Mouse (Mus musculus): ENCODE measurements around the gene Ammecr1. TPM values are rescaled to one million over a fixed set of nuclear protein-coding genes. Genes with fewer than 3 reads are reported as not detected.
A peak's percentile ranks its signal among the peaks of the same experiment; 100 is the strongest.

Ammecr1 gene
- polyA plus RNA-seq, 1 experiment from 2014 or later, result 20.8 TPM

DNA sequence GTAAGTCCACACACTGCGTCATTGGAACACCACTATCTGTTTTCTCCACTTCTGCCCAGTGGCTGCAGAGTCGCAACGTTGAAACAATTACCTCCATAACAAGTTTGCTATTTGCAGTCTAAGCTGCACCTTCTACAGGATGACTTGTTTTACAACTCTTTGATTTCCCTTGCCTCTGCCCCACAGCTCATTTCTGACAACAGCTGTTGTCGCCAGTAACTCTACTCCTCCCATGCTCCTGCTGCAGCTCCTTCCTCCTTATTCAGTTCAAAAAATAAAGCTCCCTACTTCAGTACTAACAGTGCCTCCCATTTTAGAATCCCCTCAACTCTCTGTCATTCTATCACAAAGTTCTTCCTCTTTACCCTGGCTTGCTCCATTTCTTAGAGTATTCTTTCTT is 12.7 kb upstream of the Ammecr1 start:
- 53% methylated on average over 4 of the region's 4 CpGs for WGBS

DNA sequence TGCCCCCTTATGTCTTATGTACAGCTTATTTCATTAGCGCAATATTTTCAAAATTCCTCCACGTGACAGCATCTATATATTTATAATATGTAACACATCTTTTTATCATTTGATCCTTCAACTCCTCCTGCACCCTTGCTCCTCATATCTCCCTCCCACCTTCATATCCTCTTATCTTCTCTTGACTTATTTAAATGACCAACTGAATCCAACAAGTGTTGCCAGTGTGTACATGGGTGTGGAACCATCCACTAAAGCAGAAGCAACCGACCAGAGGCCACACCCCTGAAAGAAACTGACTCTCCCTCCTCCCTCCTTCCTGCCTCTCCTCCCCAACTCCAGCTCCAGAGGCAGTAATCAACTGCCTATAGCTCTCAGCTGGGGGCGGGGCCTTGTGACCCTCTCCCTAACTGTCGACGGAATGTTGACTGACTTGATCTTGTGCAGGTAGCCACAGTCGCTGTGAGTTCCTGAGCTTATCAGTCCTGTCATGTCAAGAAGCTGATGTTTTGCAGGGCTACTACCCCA is 6.0 kb upstream of the Ammecr1 start:
- Histone ChIP-seq H3K9me3 (replicated peaks) (no peaks in the 10 kb centered on the region), H3K9ac (no peak overlapping the region), H3K27ac (peak overlapping the region; percentile 60), H3K4me3 (no peak overlapping the region), H3K27me3 (no peaks in the 10 kb centered on the region), H3K36me3 (no peaks in the 10 kb centered on the region), H3K4me2 (no peak overlapping the region), H3K4me1 (replicated peaks) (no peaks in the 10 kb centered on the region)
- 34% methylated on average over 7 of the region's 7 CpGs for WGBS
- ATAC-seq (replicated peaks; ENCODE audit: insufficient number of reproducible peaks, insufficient read depth, low FRiP score, low read depth), result peak; percentile 78

More for the DNA sequence above, 12.7 kb upstream of the Ammecr1 start:
- Histone ChIP-seq H3K9me3 (replicated peaks) (no peaks in the 10 kb centered on the region), H3K27ac (no peak overlapping the region), H3K4me3 (no peak overlapping the region), H3K4me1 (replicated peaks) (no peaks in the 10 kb centered on the region), H3K36me3 (no peaks in the 10 kb centered on the region), H3K9ac (no peak overlapping the region), H3K27me3 (no peaks in the 10 kb centered on the region), H3K4me2 (no peak overlapping the region)
- ATAC-seq (replicated peaks; ENCODE audit: insufficient number of reproducible peaks, insufficient read depth, low FRiP score, low read depth), result no peak

DNA sequence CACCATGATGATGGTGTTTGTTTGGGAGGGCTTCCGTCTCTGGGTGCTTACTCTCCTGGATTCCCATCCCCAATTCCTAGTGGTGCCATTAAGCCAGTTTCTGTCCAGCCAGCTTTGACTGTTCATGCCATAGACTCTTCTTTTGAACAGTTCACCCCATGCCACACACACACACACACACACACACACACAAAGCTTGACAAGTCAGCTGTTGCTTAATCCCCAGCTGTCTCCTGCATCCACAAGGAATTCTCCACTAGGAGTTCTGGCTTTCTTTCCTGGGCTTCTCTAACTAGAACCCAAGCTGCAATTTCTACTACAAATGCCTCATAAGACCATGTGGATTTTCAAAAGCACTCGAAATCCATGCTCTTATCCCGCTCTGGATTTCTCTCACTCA is 5.2 kb upstream of the Ammecr1 start:
- no peak overlapping the region for H3K9ac ChIP-seq
- H3K36me3 ChIP-seq, result no peaks in the 10 kb centered on the region
- 79% methylated on average over 3 of the region's 3 CpGs for WGBS
- H3K4me3 ChIP-seq, result no peak overlapping the region
- H3K27me3 ChIP-seq, result no peaks in the 10 kb centered on the region; the same call in 1 of the 2 replicates
- no peaks in the 10 kb centered on the region for H3K9me3 ChIP-seq (replicated peaks)
- ATAC-seq (replicated peaks; ENCODE audit: insufficient number of reproducible peaks, insufficient read depth, low FRiP score, low read depth), result no peak
- no peak overlapping the region for H3K4me2 ChIP-seq
- H3K4me1 ChIP-seq (replicated peaks), result no peaks in the 10 kb centered on the region
- no peak overlapping the region for H3K27ac ChIP-seq

DNA sequence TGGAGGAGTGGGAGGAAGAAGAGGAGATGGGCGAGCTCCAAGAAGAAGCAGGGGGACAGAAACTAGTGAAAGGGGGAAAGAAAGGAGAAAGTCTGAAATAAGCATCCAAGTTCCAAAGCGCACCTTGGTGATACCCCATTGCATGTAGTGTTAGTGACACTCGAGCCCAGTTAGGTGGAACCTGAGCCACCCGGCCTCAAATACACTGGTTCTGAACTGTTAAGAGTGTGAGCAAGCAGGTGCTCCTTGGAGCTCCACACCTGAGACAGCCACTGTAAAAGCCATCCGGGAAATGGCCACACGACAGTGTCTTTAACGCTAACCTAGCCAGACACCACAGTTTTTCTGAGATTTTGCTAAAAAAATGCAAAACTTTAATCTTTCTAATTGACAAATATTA is 539 bp upstream of the Ammecr1 start:
- ATAC-seq (replicated peaks; ENCODE audit: insufficient number of reproducible peaks, insufficient read depth, low FRiP score, low read depth), result no peak

DNA sequence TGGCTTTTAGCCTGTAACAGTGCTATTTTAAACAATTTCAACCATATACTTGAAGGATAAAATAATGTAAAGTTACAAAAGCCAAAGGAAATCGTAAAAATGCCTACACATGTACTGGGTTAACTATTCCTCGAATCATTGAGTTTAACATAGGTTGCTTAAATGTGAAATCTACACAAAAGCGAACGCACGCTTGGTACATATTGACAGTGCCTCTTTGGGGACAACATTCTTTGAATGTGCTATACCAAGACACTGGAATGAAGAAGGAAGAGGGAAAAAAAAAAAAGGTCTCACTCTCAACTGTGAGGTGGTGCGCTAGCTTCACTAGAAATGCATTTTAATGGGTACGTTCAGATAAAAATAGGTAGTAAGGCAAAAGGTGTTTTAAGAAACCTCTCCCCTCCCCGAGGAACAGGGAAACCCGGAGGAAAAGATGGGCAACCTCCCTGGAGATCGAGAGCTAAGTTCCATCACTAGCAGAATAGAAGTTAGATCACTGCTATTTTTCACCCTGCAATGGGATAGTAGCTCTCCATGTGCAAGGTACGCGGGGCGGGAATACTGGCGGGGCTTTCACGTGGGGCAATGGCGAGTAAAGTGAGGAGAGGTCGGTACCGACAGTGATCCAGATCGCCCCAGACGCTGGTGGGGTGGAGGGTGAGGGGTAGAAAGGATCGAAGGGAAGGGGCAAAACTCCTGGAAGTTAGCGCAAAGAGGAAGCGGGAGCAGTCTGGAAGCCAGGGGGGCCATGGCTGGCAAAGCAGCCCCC is 1.1 kb downstream of the Ammecr1 start:
- 0 out of 2 replicates have a peak, but pooled peaks have one; percentile 13 for ATAC-seq (replicated peaks; ENCODE audit: insufficient number of reproducible peaks, insufficient read depth, low FRiP score, low read depth)
- Histone ChIP-seq H3K27me3 (no peaks in the 10 kb centered on the region; the same call in 1 of the 2 replicates), H3K4me3 (peak overlapping the region; percentile 73), H3K9me3 (replicated peaks) (no peaks in the 10 kb centered on the region), H3K4me1 (replicated peaks) (no peaks in the 10 kb centered on the region), H3K4me2 (peak overlapping the region; percentile 50), H3K27ac (peak overlapping the region; percentile 94), H3K36me3 (no peaks in the 10 kb centered on the region), H3K9ac (peak overlapping the region; percentile 81)
- WGBS, result 13% methylated on average over 23 of the region's 23 CpGs

More for the DNA sequence above, 539 bp upstream of the Ammecr1 start:
- no peaks in the 10 kb centered on the region; the same call in 1 of the 2 replicates for H3K27me3 ChIP-seq
- no peaks in the 10 kb centered on the region for H3K4me1 ChIP-seq (replicated peaks)
- 32% methylated on average over 7 of the region's 7 CpGs for WGBS
- peak overlapping the region; percentile 40; the same call in 1 of the 2 replicates for H3K9ac ChIP-seq
- H3K27ac ChIP-seq, result peak overlapping the region; percentile 45
- no peaks in the 10 kb centered on the region for H3K9me3 ChIP-seq (replicated peaks)
- peak overlapping the region; percentile 57 for H3K4me2 ChIP-seq
- H3K4me3 ChIP-seq, result peak overlapping the region; percentile 73
- no peaks in the 10 kb centered on the region for H3K36me3 ChIP-seq

DNA sequence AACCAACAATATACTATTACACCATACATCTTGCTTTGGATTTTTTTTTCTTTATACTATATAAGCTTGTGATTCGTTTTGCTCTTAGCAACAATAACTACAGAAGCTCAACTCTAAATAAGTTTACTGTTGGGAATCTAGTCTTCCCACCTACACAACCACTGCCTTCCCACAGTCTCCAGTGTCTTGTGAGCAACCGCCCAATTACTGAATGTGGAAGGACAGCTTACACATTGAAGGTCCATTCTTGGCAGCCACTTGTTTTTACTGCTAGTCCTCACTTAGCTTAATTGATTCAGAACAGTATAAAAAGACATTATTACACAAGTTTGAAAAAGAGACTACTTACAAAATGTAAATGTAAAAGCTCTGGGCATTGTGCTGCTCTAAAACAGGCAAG is 6.1 kb downstream of the Ammecr1 start:
- ATAC-seq (replicated peaks; ENCODE audit: insufficient number of reproducible peaks, insufficient read depth, low FRiP score, low read depth), result no peak
- 76% methylated on average over 2 of the region's 2 CpGs for whole genome bisulfite sequencing
- H3K4me1 ChIP-seq (replicated peaks), result no peaks in the 10 kb centered on the region

DNA sequence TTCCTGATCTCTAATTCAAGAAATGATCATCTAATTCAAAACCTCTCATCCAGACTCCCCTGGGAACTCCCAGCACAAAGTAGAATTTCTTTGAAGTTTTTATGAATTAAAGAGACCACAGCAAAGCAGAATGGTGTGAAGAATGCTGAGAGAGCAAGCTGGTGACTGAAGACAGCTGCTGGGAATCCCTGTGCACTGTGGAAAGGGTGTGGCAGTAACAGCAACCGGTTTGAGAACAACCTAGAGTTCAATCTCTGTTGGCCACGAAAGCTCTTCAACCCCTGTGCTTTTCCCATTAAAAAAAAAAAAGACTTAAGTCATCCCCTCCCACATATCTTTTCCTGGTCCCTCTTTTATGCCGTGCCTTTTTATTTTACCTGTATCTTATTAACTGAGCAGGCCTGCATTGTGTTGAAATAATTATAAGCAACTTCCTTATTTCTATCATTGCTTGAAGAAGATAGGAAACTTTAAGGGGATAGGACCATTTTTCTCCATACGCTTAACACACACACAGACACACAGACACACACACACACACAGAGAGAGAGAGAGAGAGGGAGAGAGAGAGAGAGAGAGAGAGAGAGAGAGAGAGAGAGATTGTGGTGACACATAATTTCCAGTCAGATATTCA is 6.7 kb downstream of the Ammecr1 start:
- no peak overlapping the region for H3K4me3 ChIP-seq
- H3K27me3 ChIP-seq, result no peaks in the 10 kb centered on the region
- H3K9me3 ChIP-seq (replicated peaks), result no peaks in the 10 kb centered on the region
- ATAC-seq (replicated peaks; ENCODE audit: insufficient number of reproducible peaks, insufficient read depth, low FRiP score, low read depth), result no peak
- WGBS, result 65% methylated on average over 4 of the region's 4 CpGs
- H3K4me2 ChIP-seq, result no peak overlapping the region
- no peaks in the 10 kb centered on the region for H3K4me1 ChIP-seq (replicated peaks)
- H3K9ac ChIP-seq, result no peak overlapping the region
- H3K27ac ChIP-seq, result no peak overlapping the region
- no peaks in the 10 kb centered on the region for H3K36me3 ChIP-seq

More for the DNA sequence above, 6.1 kb downstream of the Ammecr1 start:
- Histone ChIP-seq H3K36me3 (no peaks in the 10 kb centered on the region), H3K9me3 (replicated peaks) (no peaks in the 10 kb centered on the region), H3K4me2 (no peak overlapping the region), H3K9ac (no peak overlapping the region), H3K4me3 (no peak overlapping the region), H3K27me3 (no peaks in the 10 kb centered on the region), H3K27ac (no peak overlapping the region)

DNA sequence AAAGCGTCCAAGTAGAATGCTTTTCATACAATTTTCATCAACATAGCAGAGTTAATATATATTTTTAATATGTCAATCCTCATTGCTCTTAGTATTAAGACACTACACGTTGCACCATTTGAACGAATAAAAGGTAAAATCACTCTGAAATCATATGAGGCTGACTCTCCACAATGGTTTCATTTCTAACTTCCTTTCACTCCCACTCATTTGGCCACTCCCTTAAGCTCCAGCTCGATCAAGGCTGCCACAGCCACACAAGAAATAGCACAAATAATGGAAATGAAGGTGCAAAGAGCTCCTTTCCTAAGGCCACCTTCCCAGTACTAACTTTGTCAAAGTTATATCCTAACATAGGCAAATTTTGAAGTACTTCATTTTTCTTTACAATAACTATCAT is 38.1 kb downstream of the Ammecr1 start:
- Histone ChIP-seq H3K27ac (no peak overlapping the region), H3K27me3 (no peaks in the 10 kb centered on the region), H3K9me3 (replicated peaks) (no peaks in the 10 kb centered on the region), H3K4me3 (no peak overlapping the region), H3K9ac (no peak overlapping the region), H3K4me2 (no peak overlapping the region), H3K4me1 (replicated peaks) (no peaks in the 10 kb centered on the region), H3K36me3 (no peaks in the 10 kb centered on the region)
- WGBS, result 73% methylated on average over 4 of the region's 4 CpGs
- ATAC-seq (replicated peaks; ENCODE audit: insufficient number of reproducible peaks, insufficient read depth, low FRiP score, low read depth), result no peak

DNA sequence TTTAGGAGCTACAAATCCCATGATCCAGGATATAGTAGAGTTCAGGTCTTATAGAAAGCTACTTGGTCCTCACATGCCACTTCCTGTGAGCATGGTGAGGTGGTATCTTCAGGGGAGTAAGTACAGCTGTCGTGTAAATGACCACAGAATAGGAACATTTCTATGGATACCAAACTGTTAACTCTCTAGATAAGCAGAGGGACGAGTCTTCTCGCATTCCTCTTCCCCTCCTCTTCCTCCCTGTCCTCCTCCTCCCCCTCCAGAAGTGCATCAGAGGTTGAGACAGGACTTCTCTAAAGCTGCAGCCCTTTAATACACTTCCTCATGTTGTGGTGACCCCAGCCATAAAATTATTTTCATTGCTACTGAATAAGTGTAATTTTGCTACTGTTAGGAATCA is 49.1 kb downstream of the Ammecr1 start:
- no peak overlapping the region for H3K27ac ChIP-seq
- no peaks in the 10 kb centered on the region for H3K36me3 ChIP-seq
- no peak overlapping the region for H3K9ac ChIP-seq
- H3K4me2 ChIP-seq, result no peak overlapping the region
- no peak overlapping the region for H3K4me3 ChIP-seq
- no peak for ATAC-seq (replicated peaks; ENCODE audit: insufficient number of reproducible peaks, insufficient read depth, low FRiP score, low read depth)
- H3K4me1 ChIP-seq (replicated peaks), result peaks cover 3% of the 10 kb centered on the region; the same call in 1 of the 2 replicates
- WGBS, result 22% methylated on average over 3 of the region's 3 CpGs
- no peaks in the 10 kb centered on the region for H3K9me3 ChIP-seq (replicated peaks)
- H3K27me3 ChIP-seq, result no peaks in the 10 kb centered on the region

DNA sequence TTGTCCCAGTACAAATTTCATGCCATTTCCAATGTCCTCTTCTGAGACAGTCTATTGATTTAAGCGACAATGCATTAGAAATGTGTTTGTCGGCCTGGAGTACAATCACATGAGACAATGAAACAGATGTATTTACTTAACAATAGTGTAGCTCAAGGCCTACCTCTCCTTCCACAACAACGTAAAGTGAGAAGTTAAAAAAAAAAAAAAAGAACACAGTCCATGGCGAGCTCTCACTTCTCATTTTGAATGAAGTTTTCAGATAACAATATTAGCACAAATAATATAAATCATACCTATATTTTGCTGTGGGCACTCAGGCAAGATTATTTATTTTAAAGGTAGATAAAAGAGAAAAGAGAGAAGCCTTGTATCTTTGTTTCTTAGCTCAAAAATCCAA is 49.8 kb downstream of the Ammecr1 start:
- H3K36me3 ChIP-seq, result no peaks in the 10 kb centered on the region
- no peak overlapping the region for H3K4me2 ChIP-seq
- peaks cover 3% of the 10 kb centered on the region; the same call in 1 of the 2 replicates for H3K4me1 ChIP-seq (replicated peaks)
- H3K4me3 ChIP-seq, result no peak overlapping the region
- no peak overlapping the region for H3K27ac ChIP-seq
- ATAC-seq (replicated peaks; ENCODE audit: insufficient number of reproducible peaks, insufficient read depth, low FRiP score, low read depth), result no peak
- no peaks in the 10 kb centered on the region for H3K9me3 ChIP-seq (replicated peaks)
- no peaks in the 10 kb centered on the region for H3K27me3 ChIP-seq
- no peak overlapping the region for H3K9ac ChIP-seq
- 65% methylated on average over 4 of the region's 4 CpGs for WGBS

DNA sequence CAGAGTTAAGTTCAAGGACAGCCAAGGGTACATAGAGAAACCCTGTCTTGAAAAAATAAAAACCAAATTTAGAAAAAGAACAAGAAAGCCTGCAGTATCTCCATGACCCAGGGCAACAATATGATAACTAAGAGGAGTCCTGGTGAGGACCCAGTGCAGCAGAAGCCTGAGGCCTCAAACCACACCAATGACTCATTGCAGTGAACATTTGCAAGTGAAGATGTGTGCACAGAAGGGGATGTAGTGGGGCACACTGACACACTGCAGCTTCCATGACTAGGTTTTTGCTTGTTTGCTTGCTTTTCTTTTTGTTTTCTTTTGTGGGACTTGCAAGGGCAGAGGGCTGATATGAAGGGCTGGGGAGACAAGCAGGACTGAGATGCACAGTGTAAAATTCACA is 52.3 kb downstream of the Ammecr1 start:
- no peak for ATAC-seq (replicated peaks; ENCODE audit: insufficient number of reproducible peaks, insufficient read depth, low FRiP score, low read depth)
- H3K4me3 ChIP-seq, result no peak overlapping the region
- no peaks in the 10 kb centered on the region for H3K36me3 ChIP-seq
- H3K27me3 ChIP-seq, result no peaks in the 10 kb centered on the region
- no peak overlapping the region for H3K27ac ChIP-seq
- no peaks in the 10 kb centered on the region for H3K9me3 ChIP-seq (replicated peaks)
- no peak overlapping the region for H3K4me2 ChIP-seq
- peaks cover 3% of the 10 kb centered on the region; the same call in 1 of the 2 replicates for H3K4me1 ChIP-seq (replicated peaks)
- no peak overlapping the region for H3K9ac ChIP-seq

Measured in heart, embryonic 15.5 days (tissue).